Mouse (Mus musculus) neural tube, embryonic 13.5 days (tissue): ENCODE measurements at regions not wholly inside any gene's neighbourhood (a gene's known extent, or its start where the extent isn't known, plus 50 kb on each side); places are given as distances from the start of the nearest gene placed in this dataset.

Source experiments
- ATAC-seq: fragments of 200-750 bp; cut with Nextera tagmentation; 2 replicates; pipeline ENCODE4 v1.8.0; 2017; ENCODE audit warnings: low read depth, mild to moderate bottlenecking, moderate TSS enrichment, moderate library complexity
- H3K27ac ChIP-seq: fragments of 300-500 bp; sonication (generic); replicated peaks from 2 replicates; pipeline ENCODE4 v1.5.1; 2015; ENCODE audit warnings: moderate library complexity, mild to moderate bottlenecking, inconsistent platforms
- H3K27me3 ChIP-seq: fragments of 300-500 bp; sonication (generic); 2 replicates; pipeline ENCODE4 v1.6.1; 2015; ENCODE audit warnings: mild to moderate bottlenecking, inconsistent platforms
- H3K36me3 ChIP-seq: fragments of 300-500 bp; sonication (generic); 2 replicates; pipeline ENCODE4 v1.6.1; 2015; ENCODE audit warnings: mild to moderate bottlenecking, inconsistent platforms
- H3K4me1 ChIP-seq: fragments of 300-500 bp; sonication (generic); replicated peaks from 2 replicates; pipeline ENCODE4 v1.6.1; 2015; ENCODE audit warnings: inconsistent platforms
- H3K4me2 ChIP-seq: fragments of 300-500 bp; sonication (generic); 2 replicates; pipeline ENCODE4 v1.6.1; 2015; ENCODE audit warnings: inconsistent platforms, mild to moderate bottlenecking, moderate library complexity
- H3K4me3 ChIP-seq: fragments of 300-500 bp; sonication (generic); 2 replicates; pipeline ENCODE4 v1.5.1; 2015; ENCODE audit warnings: mild to moderate bottlenecking, inconsistent platforms
- H3K9ac ChIP-seq: fragments of 300-500 bp; sonication (generic); 2 replicates; pipeline ENCODE4 v1.6.1; 2015; ENCODE audit warnings: moderate library complexity, mild to moderate bottlenecking, inconsistent platforms
- H3K9me3 ChIP-seq: fragments of 300-500 bp; sonication (generic); 2 replicates; pipeline ENCODE4 v1.6.1; 2016; ENCODE audit warnings: inconsistent platforms
- WGBS: fragments of 180-500 bp; shearing (Covaris S2); methylation state at CpG from one replicate; pipeline ENCODE4 v1.1.7; 2015; 5-methylcytosine and 5-hydroxymethylcytosine counted together

- Histone ChIP-seq H3K4me2 (no peak overlapping the region), H3K9ac (no peak overlapping the region), H3K27ac (no peak overlapping the region), H3K27me3 (no peaks in the 10 kb centered on the region), H3K36me3 (no peaks in the 10 kb centered on the region), H3K4me3 (no peak overlapping the region), H3K9me3 (no peaks in the 10 kb centered on the region), H3K4me1 (peaks cover 5% of the 10 kb centered on the region)
- 22% methylated on average over 6 of the region's 6 CpGs for WGBS
- ATAC-seq = no peak
Measured at GRCm38 (mm10) chr7:75360874-75361273, 51.8 kb upstream of the Sv2b start.

DNA sequence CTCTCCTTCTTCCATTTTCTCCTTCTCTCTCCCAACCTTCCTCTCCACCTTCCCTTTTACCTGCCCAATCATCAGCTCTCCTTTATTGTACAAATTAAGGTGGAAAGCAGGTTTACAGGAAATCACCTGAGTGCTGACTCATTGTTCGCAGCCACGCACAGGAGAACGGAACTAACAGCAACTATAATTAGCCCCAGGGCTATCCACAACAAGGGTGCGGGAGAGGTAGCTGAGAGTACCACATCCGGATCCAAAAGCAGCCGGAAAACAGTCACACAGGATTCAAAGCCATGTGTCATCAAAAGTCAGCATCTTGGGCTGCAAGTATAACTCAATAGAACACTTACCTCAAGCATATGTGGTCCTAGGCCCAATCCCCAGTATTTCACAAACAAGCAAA is 53.5 kb upstream of the Sv2b start:
- 95% methylated on average over 6 of the region's 6 CpGs for WGBS
- ATAC-seq = no peak

DNA sequence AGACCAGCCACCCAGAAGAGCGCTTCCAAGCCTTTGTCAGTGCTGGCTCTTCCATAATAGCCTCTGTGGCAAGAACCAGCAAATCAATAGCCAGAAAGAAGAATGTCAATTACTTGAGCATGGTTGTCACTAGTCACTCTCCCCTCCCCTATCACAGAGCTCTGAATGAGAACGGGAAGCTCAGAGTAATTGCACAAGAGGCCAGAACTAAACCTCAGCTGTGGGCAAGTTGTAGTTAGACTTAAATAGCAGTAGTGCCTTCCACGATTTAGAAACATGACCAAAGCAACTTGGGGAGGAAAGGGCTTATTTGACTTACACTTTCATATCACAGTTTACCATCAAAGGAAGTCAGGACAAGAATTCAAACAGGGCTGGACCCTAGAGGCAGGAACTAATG is 56.4 kb upstream of the Sv2b start:
- Histone ChIP-seq H3K4me2 (no peak overlapping the region), H3K36me3 (no peaks in the 10 kb centered on the region), H3K27me3 (no peaks in the 10 kb centered on the region), H3K4me3 (no peak overlapping the region), H3K9me3 (no peaks in the 10 kb centered on the region), H3K9ac (no peak overlapping the region), H3K27ac (no peak overlapping the region), H3K4me1 (peaks cover 8% of the 10 kb centered on the region)
- no peak for ATAC-seq
- WGBS = 44% methylated on average over 3 of the region's 3 CpGs

More for the DNA sequence above, 53.5 kb upstream of the Sv2b start:
- Histone ChIP-seq H3K9me3 (no peaks in the 10 kb centered on the region), H3K4me2 (no peak overlapping the region), H3K4me1 (peaks cover 8% of the 10 kb centered on the region), H3K27ac (no peak overlapping the region), H3K4me3 (no peak overlapping the region), H3K9ac (no peak overlapping the region), H3K36me3 (no peaks in the 10 kb centered on the region), H3K27me3 (no peaks in the 10 kb centered on the region)

DNA sequence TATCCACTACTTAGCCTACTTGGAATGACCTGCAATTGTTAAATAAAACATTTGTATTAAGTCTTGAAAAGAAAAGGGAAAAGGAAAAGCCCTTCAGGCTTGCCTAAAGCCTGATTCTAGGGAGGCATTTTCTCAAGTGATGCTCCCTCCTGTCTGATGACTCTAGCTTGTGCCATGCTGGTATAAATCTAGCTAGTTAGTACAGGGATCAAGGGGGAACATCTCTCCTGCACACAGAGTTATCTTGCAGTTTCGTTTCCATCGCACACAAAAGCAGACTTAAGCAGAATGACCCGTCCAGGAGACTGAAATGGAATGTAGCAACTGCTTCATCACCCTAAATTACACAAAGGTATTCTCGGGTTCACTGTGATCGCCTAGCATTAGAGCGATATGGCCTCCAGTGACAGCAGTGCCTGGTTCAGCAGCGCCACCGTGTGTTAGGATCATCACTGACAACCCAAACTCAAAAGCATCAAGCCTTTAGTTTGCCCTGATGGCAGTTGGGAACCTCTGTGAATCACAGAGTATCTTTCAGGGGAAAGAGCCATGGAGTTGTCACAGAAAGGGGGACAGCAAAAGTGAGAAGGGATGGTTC is 57.3 kb upstream of the Sv2b start:
- Histone ChIP-seq H3K36me3 (no peaks in the 10 kb centered on the region), H3K9ac (no peak overlapping the region), H3K4me2 (peak overlapping the region; percentile 15; the same call in 1 of the 2 replicates), H3K27me3 (no peaks in the 10 kb centered on the region), H3K4me1 (0 out of 2 replicates have a peak, but pooled peaks cover 3% of the 10 kb centered on the region), H3K4me3 (no peak overlapping the region), H3K9me3 (no peaks in the 10 kb centered on the region), H3K27ac (no peak overlapping the region)
- ATAC-seq = peak; percentile 71; the same call in 1 of the 2 replicates
- WGBS = 5% methylated on average over 8 of the region's 8 CpGs

DNA sequence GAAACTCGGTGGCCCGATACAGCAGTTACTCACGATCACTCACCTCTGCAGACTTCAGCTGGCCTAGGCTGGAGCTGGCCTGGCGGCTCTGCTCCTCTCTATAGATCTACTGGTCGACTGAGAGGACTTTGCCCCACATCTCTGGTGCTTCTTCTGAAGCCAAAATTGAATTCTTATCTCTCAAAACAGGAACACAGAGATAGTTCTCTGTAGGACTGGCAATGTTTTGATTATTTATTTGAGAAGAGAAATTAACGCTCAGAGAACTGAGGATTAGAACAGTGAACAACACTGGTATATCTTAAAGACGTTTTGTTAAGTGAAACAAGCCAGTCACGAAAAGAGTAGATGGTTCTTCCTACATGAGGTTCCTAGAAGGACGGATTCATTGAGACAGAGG is 59.3 kb upstream of the Sv2b start:
- Histone ChIP-seq H3K4me2 (no peak overlapping the region), H3K36me3 (no peaks in the 10 kb centered on the region), H3K4me1 (peaks cover 3% of the 10 kb centered on the region; the same call in 1 of the 2 replicates), H3K9me3 (no peaks in the 10 kb centered on the region), H3K27me3 (no peaks in the 10 kb centered on the region), H3K4me3 (no peak overlapping the region), H3K9ac (no peak overlapping the region), H3K27ac (no peak overlapping the region)
- ATAC-seq = no peak
- WGBS = 84% methylated on average over 9 of the region's 9 CpGs

GRCm38 (mm10) chr7:75369366-75369765 is 60.3 kb upstream of the Sv2b start:
- H3K36me3 ChIP-seq = no peaks in the 10 kb centered on the region
- WGBS = 68% methylated on average over 4 of the region's 4 CpGs
- H3K27ac ChIP-seq = no peak overlapping the region

GRCm38 (mm10) chr7:75370595-75371519 is 61.8 kb upstream of the Sv2b start:
- H3K27ac ChIP-seq = no peak overlapping the region
- peaks cover 3% of the 10 kb centered on the region; the same call in 1 of the 2 replicates for H3K4me1 ChIP-seq
- no peaks in the 10 kb centered on the region for H3K9me3 ChIP-seq
- ATAC-seq = peak; percentile 93
- no peak overlapping the region for H3K4me2 ChIP-seq
- no peak overlapping the region for H3K9ac ChIP-seq
- H3K36me3 ChIP-seq = no peaks in the 10 kb centered on the region
- H3K27me3 ChIP-seq = no peaks in the 10 kb centered on the region
- no peak overlapping the region for H3K4me3 ChIP-seq
- WGBS = 50% methylated on average over 12 of the region's 12 CpGs

More at GRCm38 (mm10) chr7:75369366-75369765, 60.3 kb upstream of the Sv2b start:
- Histone ChIP-seq H3K4me1 (peaks cover 3% of the 10 kb centered on the region; the same call in 1 of the 2 replicates), H3K9me3 (no peaks in the 10 kb centered on the region), H3K27me3 (no peaks in the 10 kb centered on the region), H3K9ac (no peak overlapping the region), H3K4me2 (no peak overlapping the region), H3K4me3 (no peak overlapping the region)
- ATAC-seq = no peak

GRCm38 (mm10) chr7:75371520-75371876 is 62.4 kb upstream of the Sv2b start:
- Histone ChIP-seq H3K4me1 (no peaks in the 10 kb centered on the region; the same call in 1 of the 2 replicates), H3K27ac (no peak overlapping the region), H3K4me2 (no peak overlapping the region), H3K36me3 (no peaks in the 10 kb centered on the region), H3K9me3 (no peaks in the 10 kb centered on the region), H3K9ac (no peak overlapping the region), H3K27me3 (no peaks in the 10 kb centered on the region), H3K4me3 (no peak overlapping the region)
- ATAC-seq = no peak

DNA sequence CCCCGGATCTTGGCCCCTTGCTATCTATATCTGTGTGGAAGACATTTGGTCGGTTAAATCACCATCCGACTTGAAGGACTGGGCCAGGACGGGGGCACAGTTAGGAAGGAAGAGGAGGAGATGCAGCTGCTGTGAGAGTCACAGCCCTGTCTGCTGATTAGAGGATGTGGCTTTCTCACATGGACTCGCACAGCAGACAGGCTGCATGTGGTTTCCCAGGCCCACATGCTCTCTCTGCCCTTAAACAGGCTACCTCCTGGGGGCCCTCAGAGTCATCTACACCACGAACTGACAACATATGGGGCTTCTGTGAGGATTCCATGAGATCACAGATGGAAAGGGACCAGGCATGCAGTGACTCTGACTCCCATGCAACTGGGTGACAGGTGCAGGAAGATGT is 62.9 kb upstream of the Sv2b start:
- no peak overlapping the region for H3K4me2 ChIP-seq
- no peak overlapping the region for H3K9ac ChIP-seq
- no peak for ATAC-seq
- H3K4me1 ChIP-seq = no peaks in the 10 kb centered on the region; the same call in 1 of the 2 replicates
- H3K36me3 ChIP-seq = no peaks in the 10 kb centered on the region
- WGBS = 53% methylated on average over 6 of the region's 6 CpGs
- H3K9me3 ChIP-seq = no peaks in the 10 kb centered on the region
- H3K4me3 ChIP-seq = no peak overlapping the region
- H3K27ac ChIP-seq = no peak overlapping the region
- no peaks in the 10 kb centered on the region for H3K27me3 ChIP-seq

DNA sequence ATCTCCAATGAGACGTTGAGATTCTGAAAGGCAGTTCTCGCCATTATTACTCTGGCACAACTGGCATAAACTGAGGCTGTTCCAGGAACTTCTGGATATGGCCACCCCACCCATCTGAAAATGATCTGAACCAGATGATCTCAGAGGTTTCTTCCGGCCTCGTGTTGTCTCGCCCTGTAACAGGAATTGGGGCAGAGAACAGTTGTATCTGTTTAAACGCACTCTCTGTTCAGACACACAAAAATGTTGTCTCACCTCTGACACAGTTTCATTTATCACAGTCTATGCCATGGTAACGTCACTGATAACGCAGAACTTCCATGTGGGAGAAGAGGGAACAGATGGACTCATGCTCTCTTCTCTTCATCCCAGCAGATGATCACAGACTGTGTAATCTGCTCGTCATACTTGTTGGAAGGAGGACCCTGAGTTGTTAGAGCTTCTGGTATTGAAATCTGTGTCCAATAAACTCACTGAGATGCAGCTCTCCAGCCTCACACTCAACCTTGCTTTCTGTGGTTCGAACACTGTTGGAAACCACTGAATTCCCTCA is 63.9 kb upstream of the Sv2b start:
- no peak for ATAC-seq
- Histone ChIP-seq H3K4me3 (no peak overlapping the region), H3K4me2 (no peak overlapping the region), H3K36me3 (no peaks in the 10 kb centered on the region), H3K27me3 (no peaks in the 10 kb centered on the region), H3K27ac (no peak overlapping the region), H3K4me1 (no peaks in the 10 kb centered on the region; the same call in 1 of the 2 replicates), H3K9me3 (no peaks in the 10 kb centered on the region), H3K9ac (no peak overlapping the region)
- 69% methylated on average over 10 of the region's 10 CpGs for WGBS

DNA sequence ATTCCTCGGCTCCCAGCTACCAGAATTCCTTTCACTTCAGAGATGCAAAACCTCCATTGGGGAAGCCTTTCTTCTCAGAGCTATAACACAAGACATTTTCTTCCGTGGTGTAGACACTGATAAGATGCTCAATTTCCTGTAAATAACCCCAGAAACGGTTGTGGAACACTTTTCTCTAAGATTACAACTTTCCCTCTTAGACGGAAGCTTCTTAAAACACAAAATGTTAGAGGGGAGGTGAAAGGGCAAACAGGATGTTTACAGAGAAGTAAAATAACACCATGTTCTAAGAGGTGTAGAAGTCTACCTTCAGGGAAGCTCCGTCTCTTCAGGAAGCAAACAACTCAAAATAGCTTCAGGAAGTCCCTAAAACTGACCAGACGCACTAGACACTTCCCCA is 65.4 kb upstream of the Sv2b start:
- no peak overlapping the region for H3K4me3 ChIP-seq
- no peak overlapping the region for H3K4me2 ChIP-seq
- no peaks in the 10 kb centered on the region for H3K9me3 ChIP-seq
- no peak overlapping the region for H3K27ac ChIP-seq
- no peaks in the 10 kb centered on the region; the same call in 1 of the 2 replicates for H3K4me1 ChIP-seq
- H3K36me3 ChIP-seq = no peaks in the 10 kb centered on the region
- WGBS = 83% methylated on average over 6 of the region's 6 CpGs
- no peak overlapping the region for H3K9ac ChIP-seq
- no peak for ATAC-seq
- no peaks in the 10 kb centered on the region for H3K27me3 ChIP-seq

DNA sequence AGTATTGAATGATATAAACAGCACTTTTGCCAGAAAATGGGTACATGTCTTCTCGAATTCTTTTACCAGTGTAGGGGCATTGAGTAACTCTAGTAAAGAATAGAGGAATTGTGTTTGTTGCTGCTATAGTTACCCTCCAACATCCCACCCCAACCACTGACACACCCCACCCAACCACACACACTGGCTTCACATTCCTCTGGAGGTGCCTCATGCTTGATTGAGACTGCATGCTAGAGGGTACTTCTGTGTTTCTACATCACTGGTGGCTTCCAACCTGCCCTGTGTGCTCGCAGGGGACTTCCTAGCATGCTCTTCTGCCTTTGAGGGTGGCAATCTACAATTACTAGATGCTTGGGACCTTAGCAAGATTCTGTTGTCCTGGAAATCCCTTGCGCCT is 70.5 kb upstream of the Sv2b start:
- Histone ChIP-seq H3K27me3 (no peaks in the 10 kb centered on the region), H3K4me3 (no peak overlapping the region), H3K27ac (no peak overlapping the region), H3K36me3 (no peaks in the 10 kb centered on the region), H3K4me1 (no peaks in the 10 kb centered on the region), H3K4me2 (no peak overlapping the region), H3K9ac (no peak overlapping the region), H3K9me3 (no peaks in the 10 kb centered on the region)
- ATAC-seq = no peak
- WGBS = 84% methylated on average over 3 of the region's 3 CpGs
